Mouse (Mus musculus) midbrain, embryonic 16.5 days (tissue): ENCODE data around the gene Brwd1. TPM values are rescaled to one million over a fixed set of nuclear protein-coding genes. Genes with fewer than 3 reads are reported as not detected.
"Not testable (repeated sequence)": the region's sequence is repeated elsewhere in the genome, so short reads cannot be mapped to it uniquely, and the experiment has no call there.

ENCODE experiments used
- ATAC-seq: fragments of 200-750 bp; cut with Nextera tagmentation; 2 replicates; pipeline ENCODE4 v1.8.0; 2017; ENCODE audit warnings: moderate TSS enrichment
- H3K27ac ChIP-seq: fragments of 300-500 bp; sonication (generic); 2 replicates; pipeline ENCODE4 v1.5.1; 2014; ENCODE audit warnings: mild to moderate bottlenecking, low read length, mixed read lengths
- H3K27me3 ChIP-seq: fragments of 300-500 bp; sonication (generic); 2 replicates; pipeline ENCODE4 v1.6.1; 2014; ENCODE audit warnings: low read depth, low read length, mixed read lengths; ENCODE audit not compliant: control insufficient read depth, insufficient read depth
- H3K36me3 ChIP-seq: fragments of 300-500 bp; sonication (generic); 2 replicates; pipeline ENCODE4 v1.6.1; 2014; ENCODE audit warnings: mild to moderate bottlenecking, low read length, moderate library complexity, mixed read lengths; ENCODE audit not compliant: control insufficient read depth, insufficient read depth
- H3K4me1 ChIP-seq: fragments of 300-500 bp; sonication (generic); 2 replicates; pipeline ENCODE4 v1.6.1; 2014; ENCODE audit warnings: mild to moderate bottlenecking, low read length, mixed read lengths; ENCODE audit not compliant: control insufficient read depth, insufficient read depth
- H3K4me2 ChIP-seq: fragments of 300-500 bp; sonication (generic); 2 replicates; pipeline ENCODE4 v1.6.1; 2014; ENCODE audit warnings: mild to moderate bottlenecking, low read length, mixed read lengths
- H3K4me3 ChIP-seq: fragments of 300-500 bp; sonication (generic); 2 replicates; pipeline ENCODE4 v1.5.1; 2014; ENCODE audit warnings: low read depth, mild to moderate bottlenecking, low read length, moderate library complexity, mixed read lengths
- H3K9ac ChIP-seq: fragments of 300-500 bp; sonication (generic); 2 replicates; pipeline ENCODE4 v1.6.1; 2014; ENCODE audit warnings: low read depth, low read length, mixed read lengths
- H3K9me3 ChIP-seq: fragments of 300-500 bp; sonication (generic); replicated peaks from 2 replicates; pipeline ENCODE4 v1.6.1; 2014; ENCODE audit warnings: mild to moderate bottlenecking, low read length, mixed read lengths; ENCODE audit not compliant: control insufficient read depth, poor library complexity, severe bottlenecking
- WGBS: fragments of 180-500 bp; shearing (Covaris S2); extraction: QIAGEN DNeasy Blood & Tissue Kit; methylation state at CpG from one replicate; pipeline ENCODE4 v1.1.7; 2014; 5-methylcytosine and 5-hydroxymethylcytosine counted together
- polyA plus RNA-seq: library from polyadenylated mRNA; unstranded; fragments of >200 nt; fragmentation: Nextera tagmentation; extraction: Ambion mirVana; gene quantifications from 2 replicates; pipeline ENCODE4 v1.2.1, GENCODE M21; 2015

The Brwd1 gene
- polyA plus RNA-seq, 1 experiment from 2014 or later = 264 TPM

- H3K27ac ChIP-seq = no peak overlapping the region
- 83% methylated on average over 2 of the region's 2 CpGs for WGBS
- no peak for ATAC-seq
- no peaks in the 10 kb centered on the region for H3K36me3 ChIP-seq
- no peaks in the 10 kb centered on the region for H3K9me3 ChIP-seq
- no peak overlapping the region for H3K9ac ChIP-seq
- H3K4me1 ChIP-seq = no peaks in the 10 kb centered on the region
- no peaks in the 10 kb centered on the region for H3K27me3 ChIP-seq
- no peak overlapping the region for H3K4me2 ChIP-seq
- no peak overlapping the region for H3K4me3 ChIP-seq
Observed at GRCm38 (mm10) chr16:95970841-95971240, 111.5 kb downstream of the Brwd1 start.

- H3K27ac ChIP-seq = no peak overlapping the region
- no peaks in the 10 kb centered on the region for H3K27me3 ChIP-seq
- H3K9me3 ChIP-seq = no peaks in the 10 kb centered on the region
- H3K4me3 ChIP-seq = no peak overlapping the region
- no peak overlapping the region for H3K9ac ChIP-seq
- no peaks in the 10 kb centered on the region for H3K4me1 ChIP-seq
- no peak for ATAC-seq
- 87% methylated on average over 11 of the region's 11 CpGs for WGBS
- H3K36me3 ChIP-seq = no peaks in the 10 kb centered on the region
- no peak overlapping the region for H3K4me2 ChIP-seq
Observed at GRCm38 (mm10) chr16:95967455-95967854, 114.9 kb downstream of the Brwd1 start.

- Histone ChIP-seq H3K36me3 (no peaks in the 10 kb centered on the region), H3K4me3 (no peak overlapping the region), H3K4me1 (no peaks in the 10 kb centered on the region), H3K9me3 (no peaks in the 10 kb centered on the region), H3K27me3 (no peaks in the 10 kb centered on the region), H3K4me2 (no peak overlapping the region), H3K9ac (no peak overlapping the region), H3K27ac (no peak overlapping the region)
- 53% methylated on average over 11 of the region's 11 CpGs for WGBS
- no peak for ATAC-seq
Observed at GRCm38 (mm10) chr16:95964427-95965023, 117.8 kb downstream of the Brwd1 start.

DNA sequence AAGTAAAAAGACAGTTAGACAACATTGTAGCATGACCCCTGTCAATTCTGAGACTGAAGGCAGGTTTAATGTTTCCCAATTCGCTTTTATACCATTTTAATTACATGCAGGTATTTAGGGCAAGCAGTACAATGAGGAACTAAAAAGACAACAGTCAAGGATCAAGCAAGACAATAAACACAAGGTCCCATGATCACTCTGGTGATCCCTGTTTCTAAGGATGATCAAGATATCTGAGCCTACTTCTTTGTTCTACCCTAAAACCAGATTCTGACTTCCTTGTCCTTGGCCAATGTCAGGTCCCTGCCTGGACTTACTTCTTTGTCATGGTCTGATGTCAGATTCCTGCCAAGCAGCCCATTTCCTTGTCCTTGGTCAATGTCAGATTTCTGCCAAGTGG lies 120.8 kb downstream of the Brwd1 start:
- not testable (repeated sequence) for H3K9ac ChIP-seq, H3K27me3 ChIP-seq, H3K36me3 ChIP-seq, H3K4me3 ChIP-seq, H3K9me3 ChIP-seq, ATAC-seq, H3K27ac ChIP-seq, H3K4me2 ChIP-seq, H3K4me1 ChIP-seq
- WGBS = 66% methylated on average over 1 of the region's 1 CpGs

DNA sequence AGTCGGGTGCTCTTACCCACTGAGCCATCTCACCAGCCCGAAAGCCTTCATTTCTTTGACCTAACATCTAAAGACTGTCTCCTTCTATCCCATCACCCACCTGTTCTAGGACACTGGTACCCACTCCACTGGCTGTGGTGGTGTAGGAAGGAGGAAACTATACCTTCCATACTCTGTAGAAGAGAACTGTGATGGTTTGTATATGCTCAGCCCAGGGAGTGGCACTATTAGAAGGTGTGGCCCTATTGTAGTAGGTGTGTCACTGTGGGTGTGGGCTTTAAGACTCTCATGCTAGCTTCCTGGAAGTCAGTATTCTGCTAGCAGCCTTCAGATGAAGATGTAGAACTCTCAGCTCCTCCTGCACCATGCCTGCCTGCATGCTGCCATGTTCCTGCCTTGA lies 121.6 kb downstream of the Brwd1 start:
- H3K4me2 ChIP-seq, H3K9me3 ChIP-seq, H3K9ac ChIP-seq, H3K4me3 ChIP-seq, H3K36me3 ChIP-seq, H3K27ac ChIP-seq, H3K4me1 ChIP-seq, ATAC-seq, H3K27me3 ChIP-seq: not testable (repeated sequence)
- 92% methylated on average over 2 of the region's 2 CpGs for WGBS

- H3K4me1 ChIP-seq = no peaks in the 10 kb centered on the region
- H3K27ac ChIP-seq = no peak overlapping the region
- H3K4me3 ChIP-seq = no peak overlapping the region
- no peak overlapping the region for H3K9ac ChIP-seq
- no peaks in the 10 kb centered on the region for H3K9me3 ChIP-seq
- 94% methylated on average over 8 of the region's 8 CpGs for whole genome bisulfite sequencing
- ATAC-seq = no peak
- no peak overlapping the region for H3K4me2 ChIP-seq
- H3K27me3 ChIP-seq = no peaks in the 10 kb centered on the region
- no peaks in the 10 kb centered on the region for H3K36me3 ChIP-seq
Observed at GRCm38 (mm10) chr16:95958080-95958479, 124.2 kb downstream of the Brwd1 start.

DNA sequence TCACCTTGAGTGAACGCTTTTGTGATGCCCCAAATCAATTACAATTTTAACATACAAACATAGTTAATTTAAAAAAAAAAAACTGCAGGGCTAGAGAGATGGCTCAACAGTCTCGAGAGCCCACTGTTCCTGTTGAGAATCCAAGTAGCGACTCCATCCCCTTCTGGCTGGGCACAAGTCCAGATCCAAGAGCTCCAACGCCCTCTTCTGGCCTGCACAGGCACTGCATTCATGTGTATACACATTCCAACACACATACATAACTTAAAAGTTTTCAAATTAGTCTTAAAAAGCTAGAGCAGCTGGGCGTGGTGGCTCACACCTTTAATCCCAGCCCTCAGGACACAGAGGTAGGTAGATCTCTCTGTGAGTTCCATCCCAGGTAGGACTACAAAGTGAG lies 125.7 kb downstream of the Brwd1 start:
- Histone ChIP-seq H3K4me2 (no peak overlapping the region), H3K4me1 (no peaks in the 10 kb centered on the region), H3K9me3 (no peaks in the 10 kb centered on the region), H3K9ac (no peak overlapping the region), H3K4me3 (no peak overlapping the region), H3K27me3 (no peaks in the 10 kb centered on the region), H3K27ac (no peak overlapping the region), H3K36me3 (no peaks in the 10 kb centered on the region)
- no peak for ATAC-seq
- WGBS = 60% methylated on average over 5 of the region's 5 CpGs

DNA sequence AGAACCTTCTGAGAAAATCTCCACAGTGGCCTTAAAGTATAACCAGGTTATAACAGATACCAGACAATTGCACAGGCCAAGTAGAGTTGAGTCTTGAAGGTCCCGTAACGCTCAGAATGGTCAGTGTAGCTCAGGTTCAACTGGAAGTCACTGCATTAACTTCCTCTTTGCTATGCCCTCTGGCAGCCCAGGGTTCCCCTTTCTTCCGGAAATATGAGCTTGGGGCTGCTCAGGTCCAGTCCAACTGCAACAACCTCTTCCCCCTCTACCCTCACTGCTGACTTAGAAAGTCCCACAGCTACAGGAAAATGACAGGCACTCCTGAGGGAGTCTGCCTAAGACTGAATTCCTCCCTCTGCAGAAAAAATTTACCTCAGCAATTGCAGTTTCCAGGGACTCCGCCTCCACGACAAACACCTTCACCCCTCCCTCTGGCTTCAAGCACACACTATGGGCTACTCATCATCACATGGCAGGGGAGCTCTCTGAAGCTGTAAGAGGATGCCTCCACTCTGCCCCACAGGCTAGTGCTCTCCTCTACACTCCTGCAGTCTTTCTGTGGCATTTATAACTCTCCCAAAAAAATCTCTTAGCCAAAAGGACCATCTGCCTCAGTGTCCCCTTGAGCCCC lies 126.5 kb downstream of the Brwd1 start:
- Histone ChIP-seq H3K27ac (no peak overlapping the region), H3K9ac (no peak overlapping the region), H3K27me3 (no peaks in the 10 kb centered on the region), H3K4me1 (no peaks in the 10 kb centered on the region), H3K9me3 (no peaks in the 10 kb centered on the region), H3K4me3 (no peak overlapping the region), H3K36me3 (no peaks in the 10 kb centered on the region), H3K4me2 (no peak overlapping the region)
- ATAC-seq = no peak
- WGBS = 94% methylated on average over 5 of the region's 5 CpGs

DNA sequence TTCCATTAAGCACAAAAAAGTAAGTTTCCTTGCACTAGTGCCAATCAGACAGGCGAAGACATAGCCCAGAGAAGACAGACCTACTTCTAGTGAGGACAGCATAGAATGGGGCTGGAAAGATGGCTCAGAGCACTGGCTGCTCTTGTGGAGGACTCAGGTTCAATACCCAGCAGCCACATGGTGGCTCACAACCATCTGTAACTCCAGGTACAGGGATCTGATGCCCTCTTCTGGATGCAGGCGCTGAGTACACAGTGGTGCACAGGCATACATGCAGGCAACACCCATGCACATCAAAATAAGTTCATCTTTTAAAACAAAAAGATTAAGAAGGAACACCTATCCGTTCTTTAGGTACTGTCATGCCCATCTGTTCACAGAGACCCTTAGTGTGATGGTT lies 128.0 kb downstream of the Brwd1 start:
- no peak overlapping the region for H3K4me2 ChIP-seq
- no peak overlapping the region for H3K27ac ChIP-seq
- 90% methylated on average over 3 of the region's 3 CpGs for WGBS
- no peaks in the 10 kb centered on the region for H3K36me3 ChIP-seq
- no peaks in the 10 kb centered on the region for H3K9me3 ChIP-seq
- no peak overlapping the region for H3K4me3 ChIP-seq
- H3K27me3 ChIP-seq = no peaks in the 10 kb centered on the region
- no peaks in the 10 kb centered on the region for H3K4me1 ChIP-seq
- no peak for ATAC-seq
- H3K9ac ChIP-seq = no peak overlapping the region
